Comparison of ENCODE assay signal across 19 mouse cellular contexts in the genomic region with DNA sequence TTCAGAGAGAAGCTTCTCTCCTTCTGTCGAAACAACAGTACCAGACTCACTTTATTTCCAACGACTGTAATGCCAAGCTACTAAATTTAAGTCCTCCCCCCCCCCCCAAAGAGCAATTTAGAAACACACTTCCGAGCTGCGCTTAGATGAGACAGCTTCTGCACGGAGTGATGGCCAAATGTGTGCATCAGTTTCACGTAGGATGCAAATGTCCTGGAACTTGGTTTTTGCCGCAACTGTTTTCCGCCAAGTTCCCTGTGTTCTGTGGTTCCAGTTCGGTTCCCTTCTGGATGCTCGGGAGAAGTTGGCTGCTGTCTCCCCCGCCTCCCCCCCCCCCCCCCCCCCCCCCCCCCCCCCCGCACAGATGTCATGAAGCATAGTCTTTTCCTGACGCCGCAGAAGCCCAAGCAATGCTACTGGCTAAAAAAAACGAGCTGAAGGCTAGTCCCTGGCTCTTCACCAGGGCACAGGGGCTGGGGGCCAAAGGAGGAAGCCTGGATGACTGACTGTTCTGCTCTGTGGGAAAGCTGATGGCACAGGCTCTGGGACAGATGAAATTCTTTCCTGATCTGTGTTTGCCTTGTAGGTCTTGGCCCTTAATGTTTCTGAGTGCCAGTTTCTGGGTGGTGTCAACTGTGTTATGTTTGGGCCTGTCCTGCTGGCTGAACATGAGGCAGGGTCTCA. TPM values are rescaled to one million over a fixed set of nuclear protein-coding genes. Genes with fewer than 3 reads are reported as not detected.
DNase-seq lines count a peak whose midpoint lies in the region; ATAC-seq and TF ChIP-seq lines count a peak whose summit lies in the region.
"Had no signal": no experiment of that assay in that cellular context is flagged by ENCODE, and none has a peak within 500 bp of the region (broad histone marks: within the 10 kb centered on the region; RNA-seq: fewer than 3 reads in every experiment).

No protein-coding gene starts in this region.

- 71% methylated on average over 14 of the region's 15 CpGs for WGBS in midbrain, embryonic 11.5 days
- WGBS in midbrain, postnatal 0 days = 61% methylated on average over 14 of the region's 15 CpGs

- H3K4me1 ChIP-seq in midbrain, embryonic 11.5 days (ENCODE audit: control insufficient read depth, insufficient read depth, low read length) = peaks cover 10% of the 10 kb centered on the region; the same call in 1 of the 2 replicates
- no peaks in the 10 kb centered on the region for H3K4me1 ChIP-seq in midbrain, postnatal 0 days (ENCODE audit: insufficient read depth, low read length)

- no peaks in the 10 kb centered on the region for H3K9me3 ChIP-seq in midbrain, embryonic 11.5 days (ENCODE audit: control insufficient read depth, low read length)
- no peaks in the 10 kb centered on the region for H3K9me3 ChIP-seq in midbrain, postnatal 0 days (ENCODE audit: low read length)
- H3K9me3 ChIP-seq: hindbrain, embryonic 13.5 days; liver, embryonic 15.5 days; neural tube, embryonic 13.5 days had no signal

- H3K4me2 ChIP-seq in midbrain, embryonic 11.5 days = no peak overlapping the region
- no peak overlapping the region for H3K4me2 ChIP-seq in midbrain, postnatal 0 days (ENCODE audit: low read depth, low read length, poor library complexity, severe bottlenecking)
- H3K4me2 ChIP-seq: hindbrain, embryonic 13.5 days; liver, embryonic 15.5 days; neural tube, embryonic 13.5 days had no signal

- peak; percentile 45 to 59 for DNase-seq in heart, adult 18-20 months
- DNase-seq in heart, adult 8-10 months (ENCODE audit: low spot score) = no peak
- DNase-seq in midbrain, embryonic 11.5 days (ENCODE audit: low spot score, missing footprints) = peak; percentile 39
- DNase-seq in midbrain, postnatal 0 days (ENCODE audit: low spot score) = no peak
- peak; percentile 72 for DNase-seq in gastrocnemius, postnatal 25 days
- peak; percentile 93 for DNase-seq in telencephalon, adult 2 months (ENCODE audit: low read depth, low spot score)
- no peak for DNase-seq in embryo, embryonic 9.5 days (ENCODE audit: extremely low spot score)
- DNase-seq: cerebellum, adult 8-10 months; kidney, postnatal 14 days; retina, postnatal 1 day had no signal

- no peak for ATAC-seq in midbrain, embryonic 11.5 days (ENCODE audit: low FRiP score)
- ATAC-seq in midbrain, postnatal 0 days (ENCODE audit: low FRiP score) = no peak
- ATAC-seq: activated CD4-positive, CD25-positive, alpha-beta regulatory T cell, adult 4 months; CD4-positive, CD25-positive, alpha-beta regulatory T cell, adult 4 months; intestine, postnatal 0 days had no signal

- no peaks in the 10 kb centered on the region for H3K36me3 ChIP-seq in midbrain, embryonic 11.5 days (ENCODE audit: control insufficient read depth, insufficient read depth, low read length)
- no peaks in the 10 kb centered on the region for H3K36me3 ChIP-seq in midbrain, postnatal 0 days (ENCODE audit: insufficient read depth, low read length)
- H3K36me3 ChIP-seq: hindbrain, embryonic 13.5 days; liver, embryonic 15.5 days; neural tube, embryonic 13.5 days had no signal

- no peak overlapping the region for H3K9ac ChIP-seq in midbrain, embryonic 11.5 days (ENCODE audit: low read length)
- no peak overlapping the region for H3K9ac ChIP-seq in midbrain, postnatal 0 days (replicated peaks; ENCODE audit: low read length, poor library complexity, severe bottlenecking)
- H3K9ac ChIP-seq: hindbrain, embryonic 13.5 days; liver, embryonic 15.5 days; neural tube, embryonic 13.5 days had no signal

- H3K27me3 ChIP-seq in midbrain, embryonic 11.5 days (ENCODE audit: control insufficient read depth, insufficient read depth, low read length) = no peaks in the 10 kb centered on the region
- no peaks in the 10 kb centered on the region for H3K27me3 ChIP-seq in midbrain, postnatal 0 days (ENCODE audit: insufficient read depth, low read length)
- H3K27me3 ChIP-seq: hindbrain, embryonic 13.5 days; liver, embryonic 15.5 days; neural tube, embryonic 13.5 days had no signal

- H3K4me3 ChIP-seq in midbrain, embryonic 11.5 days (ENCODE audit: low read depth, low read length) = no peak overlapping the region
- no peak overlapping the region for H3K4me3 ChIP-seq in midbrain, postnatal 0 days (ENCODE audit: low read depth, low read length)
- H3K4me3 ChIP-seq: hindbrain, embryonic 13.5 days; liver, embryonic 15.5 days; neural tube, embryonic 13.5 days had no signal

- TF ChIP-seq CTCF in midbrain, postnatal 0 days (IDR thresholded peaks at IDR 0.05) = no peak

- H3K27ac ChIP-seq in midbrain, embryonic 11.5 days (ENCODE audit: low read depth, low read length) = no peak overlapping the region
- H3K27ac ChIP-seq in midbrain, postnatal 0 days (ENCODE audit: low read depth, low read length) = no peak overlapping the region
- H3K27ac ChIP-seq: hindbrain, embryonic 13.5 days; liver, embryonic 15.5 days; neural tube, embryonic 13.5 days had no signal

RNA-seq across cellular contexts. Expression of a gene that starts 18.2 kb away (rescaled TPM):
- 1 to 10 TPM in 1 of 2 experiments, under 1 TPM in 1; 0.69 to 1.1 TPM for total RNA-seq in heart, adult 18-20 months (2021)
- 1 to 10 TPM in 3 of 4 experiments, under 1 TPM in 1; 0.54 to 2.1 (median 1.1) TPM for total RNA-seq in heart, adult 8-10 months (2022)
- 0.33 TPM in 1 of 2 replicates, not detected in the other for polyA plus RNA-seq in midbrain, embryonic 11.5 days (2014; fragmentation: Nextera tagmentation; extraction: Ambion mirVana)
- total RNA-seq in midbrain, postnatal 0 days (2014; rRNA removed) = not detected in 2 replicates
- polyA plus RNA-seq in midbrain, postnatal 0 days (2015; fragmentation: Nextera tagmentation; extraction: Ambion mirVana) = 0.22 and 0.33 TPM in 2 replicates
- total RNA-seq in gastrocnemius, postnatal 25 days (2021) = under 1 TPM; 0.31 to 0.32 TPM
- total RNA-seq: megakaryocyte, adult 5-6 weeks had no signal
- polyA plus RNA-seq: CD4-positive, CD25-positive, alpha-beta regulatory T cell, adult 4 months had no signal

RNA-seq across cellular contexts. Expression of a gene that starts 27.2 kb away (rescaled TPM):
- 10 to 100 TPM; 20.0 to 21.3 TPM for total RNA-seq in heart, adult 18-20 months (2021)
- 10 to 100 TPM; 21.1 to 25.4 (median 21.4) TPM for total RNA-seq in heart, adult 8-10 months (2022)
- 57.9 and 67.4 TPM in 2 replicates for polyA plus RNA-seq in midbrain, embryonic 11.5 days (2014; fragmentation: Nextera tagmentation; extraction: Ambion mirVana)
- 33.5 and 61.1 TPM in 2 replicates for total RNA-seq in midbrain, postnatal 0 days (2014; rRNA removed)
- polyA plus RNA-seq in midbrain, postnatal 0 days (2015; fragmentation: Nextera tagmentation; extraction: Ambion mirVana) = 74.2 and 75.6 TPM in 2 replicates
- total RNA-seq in gastrocnemius, postnatal 25 days (2021) = 10 to 100 TPM; 22.3 to 31.3 TPM

RNA-seq across cellular contexts. Expression of a gene that starts 57.2 kb away (rescaled TPM):
- total RNA-seq in heart, adult 18-20 months (2021) = 10 to 100 TPM in 1 of 2 experiments, 1 to 10 TPM in 1; 7.7 to 10.5 TPM
- total RNA-seq in heart, adult 8-10 months (2022) = 10 to 100 TPM in 3 of 4 experiments, 1 to 10 TPM in 1; 7.0 to 23.9 (median 12.6) TPM
- 1.3 TPM in 2 replicates for polyA plus RNA-seq in midbrain, embryonic 11.5 days (2014; fragmentation: Nextera tagmentation; extraction: Ambion mirVana)
- 6.9 and 7.7 TPM in 2 replicates for total RNA-seq in midbrain, postnatal 0 days (2014; rRNA removed)
- polyA plus RNA-seq in midbrain, postnatal 0 days (2015; fragmentation: Nextera tagmentation; extraction: Ambion mirVana) = 6.9 and 7.0 TPM in 2 replicates
- total RNA-seq in gastrocnemius, postnatal 25 days (2021) = 10 to 100 TPM; 52.2 to 90.7 TPM

RNA-seq across cellular contexts. Expression of a gene that starts 58.7 kb away (rescaled TPM):
- 1 to 10 TPM; 2.0 to 3.2 TPM for total RNA-seq in heart, adult 18-20 months (2021)
- total RNA-seq in heart, adult 8-10 months (2022) = 1 to 10 TPM; 1.5 to 4.7 (median 2.4) TPM
- not detected in 2 replicates for polyA plus RNA-seq in midbrain, embryonic 11.5 days (2014; fragmentation: Nextera tagmentation; extraction: Ambion mirVana)
- total RNA-seq in midbrain, postnatal 0 days (2014; rRNA removed) = 0.09 and 1.0 TPM in 2 replicates
- 0.16 and 0.33 TPM in 2 replicates for polyA plus RNA-seq in midbrain, postnatal 0 days (2015; fragmentation: Nextera tagmentation; extraction: Ambion mirVana)
- total RNA-seq in gastrocnemius, postnatal 25 days (2021) = 1 to 10 TPM; 1.6 to 1.9 TPM
- polyA plus RNA-seq: activated CD4-positive, CD25-positive, alpha-beta regulatory T cell, adult 4 months; embryonic facial prominence, embryonic 11.5 days; limb, embryonic 11.5 days had no signal

Comparison
In these comparisons a context has a peak if more than half of its experiments do, and no peak if none do; other contexts are left out.
1. DNase-seq: peak in heart, adult 18-20 months (2 of 2), midbrain, embryonic 11.5 days (single experiment), gastrocnemius, postnatal 25 days (single experiment) and telencephalon, adult 2 months (single experiment); none in heart, adult 8-10 months (single experiment), midbrain, postnatal 0 days (single experiment) and embryo, embryonic 9.5 days (single experiment).